Mouse (Mus musculus): Measurements from ENCODE around the gene Rab3gap2. TPM values are rescaled to one million over a fixed set of nuclear protein-coding genes. Genes with fewer than 3 reads are reported as not detected.

The Rab3gap2 gene
- 18.4 and 19.3 TPM in 2 replicates for polyA plus RNA-seq (2016; fragmentation: Nextera tagmentation; extraction: Ambion mirVana)

GRCm38 (mm10) chr1:185203909-185204661 lies at the start of gene Rab3gap2:
Rab3gap2 (plus strand) TSS chr1:185204117.
- Histone ChIP-seq H3K36me3 (peaks cover 12% of the 10 kb centered on the region; the same call in 1 of the 2 replicates), H3K27ac (peak within 1 kb of the TSS; percentile 87), H3K9ac (peak within 1 kb of the TSS; percentile 91), H3K4me2 (peak within 1 kb of the TSS; percentile 93), H3K9me3 (replicated peaks) (no peaks in the 10 kb centered on the region), H3K4me1 (peaks cover 52% of the 10 kb centered on the region), H3K27me3 (replicated peaks) (0 out of 2 replicates have a peak, but pooled peaks cover 9% of the 10 kb centered on the region), H3K4me3 (peak within 1 kb of the TSS; percentile 91)
- under 1% methylated on average over 57 of the region's 57 CpGs for WGBS (ENCODE audit: insufficient replicate concordance)
- ATAC-seq = peak; percentile 96

GRCm38 (mm10) chr1:185173641-185174040 lies 30.3 kb upstream of the Rab3gap2 start:
- no peak overlapping the region for H3K4me3 ChIP-seq
- no peaks in the 10 kb centered on the region for H3K9me3 ChIP-seq (replicated peaks)
- H3K4me2 ChIP-seq = no peak overlapping the region
- no peak overlapping the region for H3K9ac ChIP-seq
- no peak overlapping the region for H3K27ac ChIP-seq
- no peaks in the 10 kb centered on the region for H3K36me3 ChIP-seq
- ATAC-seq = no peak
- H3K27me3 ChIP-seq (replicated peaks) = no peaks in the 10 kb centered on the region
- no peaks in the 10 kb centered on the region for H3K4me1 ChIP-seq
- 68% methylated on average over 5 of the region's 5 CpGs for WGBS (ENCODE audit: insufficient replicate concordance)

- Histone ChIP-seq H3K4me2 (no peak overlapping the region), H3K4me1 (no peaks in the 10 kb centered on the region), H3K36me3 (no peaks in the 10 kb centered on the region), H3K27me3 (replicated peaks) (no peaks in the 10 kb centered on the region), H3K9me3 (replicated peaks) (no peaks in the 10 kb centered on the region), H3K4me3 (no peak overlapping the region), H3K9ac (no peak overlapping the region), H3K27ac (no peak overlapping the region)
- no peak for ATAC-seq
- 67% methylated on average over 6 of the region's 6 CpGs for WGBS (ENCODE audit: insufficient replicate concordance)
These were observed 26.1 kb upstream of the Rab3gap2 start for GRCm38 (mm10) chr1:185177860-185178259.

GRCm38 (mm10) chr1:185183591-185184330 lies 20.2 kb upstream of the Rab3gap2 start:
- Histone ChIP-seq H3K9ac (no peak overlapping the region), H3K4me2 (no peak overlapping the region), H3K27me3 (replicated peaks) (no peaks in the 10 kb centered on the region), H3K36me3 (no peaks in the 10 kb centered on the region), H3K9me3 (replicated peaks) (no peaks in the 10 kb centered on the region), H3K4me3 (no peak overlapping the region), H3K4me1 (no peaks in the 10 kb centered on the region), H3K27ac (no peak overlapping the region)
- 72% methylated on average over 9 of the region's 9 CpGs for WGBS (ENCODE audit: insufficient replicate concordance)
- no peak for ATAC-seq

GRCm38 (mm10) chr1:185185556-185185955 lies 18.4 kb upstream of the Rab3gap2 start:
- Histone ChIP-seq H3K9ac (no peak overlapping the region), H3K36me3 (no peaks in the 10 kb centered on the region), H3K9me3 (replicated peaks) (no peaks in the 10 kb centered on the region), H3K4me2 (no peak overlapping the region), H3K4me1 (no peaks in the 10 kb centered on the region), H3K27ac (no peak overlapping the region), H3K4me3 (no peak overlapping the region), H3K27me3 (replicated peaks) (no peaks in the 10 kb centered on the region)
- no peak for ATAC-seq
- WGBS (ENCODE audit: insufficient replicate concordance) = 53% methylated on average over 9 of the region's 9 CpGs

GRCm38 (mm10) chr1:185187135-185187785 lies 16.7 kb upstream of the Rab3gap2 start:
- H3K9me3 ChIP-seq (replicated peaks) = no peaks in the 10 kb centered on the region
- H3K4me3 ChIP-seq = no peak overlapping the region
- H3K4me1 ChIP-seq = no peaks in the 10 kb centered on the region
- H3K9ac ChIP-seq = no peak overlapping the region
- H3K4me2 ChIP-seq = no peak overlapping the region
- no peaks in the 10 kb centered on the region for H3K36me3 ChIP-seq
- ATAC-seq = no peak
- 53% methylated on average over 13 of the region's 13 CpGs for WGBS (ENCODE audit: insufficient replicate concordance)
- no peak overlapping the region for H3K27ac ChIP-seq
- H3K27me3 ChIP-seq (replicated peaks) = no peaks in the 10 kb centered on the region

GRCm38 (mm10) chr1:185189901-185190300 lies 14.0 kb upstream of the Rab3gap2 start:
- Histone ChIP-seq H3K9me3 (replicated peaks) (no peaks in the 10 kb centered on the region), H3K4me1 (no peaks in the 10 kb centered on the region), H3K27me3 (replicated peaks) (0 out of 2 replicates have a peak, but pooled peaks cover 3% of the 10 kb centered on the region), H3K9ac (no peak overlapping the region), H3K36me3 (no peaks in the 10 kb centered on the region), H3K27ac (no peak overlapping the region), H3K4me3 (no peak overlapping the region), H3K4me2 (no peak overlapping the region)
- 75% methylated on average over 9 of the region's 9 CpGs for WGBS (ENCODE audit: insufficient replicate concordance)
- no peak for ATAC-seq

- no peaks in the 10 kb centered on the region for H3K36me3 ChIP-seq
- H3K27me3 ChIP-seq (replicated peaks) = 0 out of 2 replicates have a peak, but pooled peaks cover 3% of the 10 kb centered on the region
- WGBS (ENCODE audit: insufficient replicate concordance) = 64% methylated on average over 8 of the region's 8 CpGs
- no peak overlapping the region for H3K4me3 ChIP-seq
- no peak overlapping the region for H3K4me2 ChIP-seq
- no peak for ATAC-seq
- no peaks in the 10 kb centered on the region for H3K4me1 ChIP-seq
- H3K9ac ChIP-seq = no peak overlapping the region
- H3K9me3 ChIP-seq (replicated peaks) = no peaks in the 10 kb centered on the region
- no peak overlapping the region for H3K27ac ChIP-seq
These were observed 11.8 kb upstream of the Rab3gap2 start for GRCm38 (mm10) chr1:185192087-185192486.

GRCm38 (mm10) chr1:185193509-185193908 lies 10.4 kb upstream of the Rab3gap2 start:
- Histone ChIP-seq H3K36me3 (no peaks in the 10 kb centered on the region), H3K4me2 (peak overlapping the region; percentile 35), H3K4me1 (no peaks in the 10 kb centered on the region), H3K9ac (no peak overlapping the region), H3K27ac (no peak overlapping the region), H3K4me3 (no peak overlapping the region), H3K9me3 (replicated peaks) (no peaks in the 10 kb centered on the region), H3K27me3 (replicated peaks) (0 out of 2 replicates have a peak, but pooled peaks cover 3% of the 10 kb centered on the region)
- peak; percentile 47; the same call in 1 of the 2 replicates for ATAC-seq
- 11% methylated on average over 10 of the region's 10 CpGs for WGBS (ENCODE audit: insufficient replicate concordance)

GRCm38 (mm10) chr1:185196323-185196722 lies 7.6 kb upstream of the Rab3gap2 start:
- H3K4me1 ChIP-seq = no peaks in the 10 kb centered on the region
- no peak overlapping the region for H3K4me3 ChIP-seq
- ATAC-seq = no peak
- no peaks in the 10 kb centered on the region for H3K36me3 ChIP-seq
- WGBS (ENCODE audit: insufficient replicate concordance) = 21% methylated on average over 3 of the region's 3 CpGs
- H3K4me2 ChIP-seq = no peak overlapping the region
- H3K9ac ChIP-seq = no peak overlapping the region
- H3K27me3 ChIP-seq (replicated peaks) = 0 out of 2 replicates have a peak, but pooled peaks cover 13% of the 10 kb centered on the region
- H3K9me3 ChIP-seq (replicated peaks) = no peaks in the 10 kb centered on the region
- no peak overlapping the region for H3K27ac ChIP-seq

GRCm38 (mm10) chr1:185200571-185201395 lies 3.1 kb upstream of the Rab3gap2 start:
- no peak for ATAC-seq
- H3K36me3 ChIP-seq = no peaks in the 10 kb centered on the region
- H3K27me3 ChIP-seq (replicated peaks) = 0 out of 2 replicates have a peak, but pooled peaks cover 10% of the 10 kb centered on the region
- 61% methylated on average over 22 of the region's 22 CpGs for WGBS (ENCODE audit: insufficient replicate concordance)
- H3K9ac ChIP-seq = no peak overlapping the region
- peaks cover 24% of the 10 kb centered on the region for H3K4me1 ChIP-seq
- H3K27ac ChIP-seq = no peak overlapping the region
- H3K4me2 ChIP-seq = no peak overlapping the region
- no peaks in the 10 kb centered on the region for H3K9me3 ChIP-seq (replicated peaks)
- no peak overlapping the region for H3K4me3 ChIP-seq
